ENCODE assay signal across 7 mouse cellular contexts in genomic region chr4:59199805-59200204, GRCm38 (mm10). TPM values are rescaled to one million over a fixed set of nuclear protein-coding genes. Genes with fewer than 3 reads are reported as not detected.
DNase-seq lines count a peak whose midpoint lies in the region; ATAC-seq lines count a peak whose summit lies in the region.

No protein-coding gene starts in this region.

- intact Hi-C loops in gastrocnemius, postnatal 36 days (cut with DNase I), result no loop called here
- intact Hi-C loops in left cerebral cortex, postnatal 14 days (cut with DNase I), result no loop called here

- H3K9me3 ChIP-seq in limb, embryonic 11.5 days (ENCODE audit: control insufficient read depth, low read length), result no peaks in the 10 kb centered on the region
- no peaks in the 10 kb centered on the region for H3K9me3 ChIP-seq in limb, embryonic 10.5 days (replicated peaks)
- no peaks in the 10 kb centered on the region for H3K9me3 ChIP-seq in embryonic facial prominence, embryonic 14.5 days (ENCODE audit: control insufficient read depth, low read length)

- peak; percentile 33 to 38 for DNase-seq in gastrocnemius, adult 8-10 months (ENCODE audit: low spot score in 2 of 2)
- DNase-seq in gastrocnemius, postnatal 36 days, result no peak
- no peak for DNase-seq in limb, embryonic 11.5 days (ENCODE audit: low spot score)
- DNase-seq in limb, embryonic 10.5 days (ENCODE audit: low spot score), result no peak
- no peak for DNase-seq in embryonic facial prominence, embryonic 14.5 days (ENCODE audit: low spot score)
- DNase-seq in left cerebral cortex, postnatal 14 days (ENCODE audit: low spot score in 2 of 2), result no peak

- 0 out of 2 replicates have a peak, but pooled peaks have one; percentile 21 for ATAC-seq in limb, embryonic 11.5 days (ENCODE audit: insufficient number of reproducible peaks, low FRiP score, low TSS enrichment, low read depth)
- ATAC-seq in embryonic facial prominence, embryonic 14.5 days (ENCODE audit: low read depth), result peak; percentile 30; the same call in 1 of the 2 replicates
- ATAC-seq in megakaryocyte progenitor cell, adult 5-6 weeks (replicated peaks; ENCODE audit: poor library complexity), result peak; percentile 26

- H3K27me3 ChIP-seq in limb, embryonic 11.5 days (ENCODE audit: control insufficient read depth, insufficient read depth, low read length), result no peaks in the 10 kb centered on the region
- H3K27me3 ChIP-seq in limb, embryonic 10.5 days (ENCODE audit: low read depth, poor library complexity, severe bottlenecking), result no peaks in the 10 kb centered on the region
- no peaks in the 10 kb centered on the region for H3K27me3 ChIP-seq in embryonic facial prominence, embryonic 14.5 days (replicated peaks; ENCODE audit: control insufficient read depth, insufficient read depth, low read length)

- WGBS in limb, embryonic 11.5 days, result 37% methylated on average over 8 of the region's 8 CpGs
- WGBS in limb, embryonic 10.5 days, result 40% methylated on average over 8 of the region's 8 CpGs
- WGBS in embryonic facial prominence, embryonic 14.5 days, result 44% methylated on average over 8 of the region's 8 CpGs

- no peaks in the 10 kb centered on the region for H3K36me3 ChIP-seq in limb, embryonic 11.5 days (ENCODE audit: control insufficient read depth, insufficient read depth, low read length)
- H3K36me3 ChIP-seq in limb, embryonic 10.5 days, result no peaks in the 10 kb centered on the region
- H3K36me3 ChIP-seq in embryonic facial prominence, embryonic 14.5 days (ENCODE audit: control insufficient read depth, insufficient read depth, low read length), result no peaks in the 10 kb centered on the region

- no peak overlapping the region for H3K4me2 ChIP-seq in limb, embryonic 11.5 days (ENCODE audit: low read depth, severe bottlenecking)
- 0 out of 2 replicates have a peak overlapping the region, but pooled peaks have one; percentile 8 for H3K4me2 ChIP-seq in embryonic facial prominence, embryonic 14.5 days (ENCODE audit: low read depth, low read length)

- no peak overlapping the region for H3K27ac ChIP-seq in limb, embryonic 11.5 days (replicated peaks; ENCODE audit: low read depth, low read length)
- no peak overlapping the region for H3K27ac ChIP-seq in limb, embryonic 10.5 days
- H3K27ac ChIP-seq in embryonic facial prominence, embryonic 14.5 days (replicated peaks; ENCODE audit: low read depth, low read length), result no peak overlapping the region

- no peak overlapping the region for H3K9ac ChIP-seq in limb, embryonic 11.5 days (ENCODE audit: low read length)
- no peak overlapping the region for H3K9ac ChIP-seq in embryonic facial prominence, embryonic 14.5 days (ENCODE audit: low read depth, low read length)

- H3K4me3 ChIP-seq in limb, embryonic 11.5 days (ENCODE audit: low read depth, low read length), result no peak overlapping the region
- no peak overlapping the region for H3K4me3 ChIP-seq in limb, embryonic 10.5 days
- no peak overlapping the region for H3K4me3 ChIP-seq in embryonic facial prominence, embryonic 14.5 days (ENCODE audit: low read depth, low read length)

- peaks cover 14% of the 10 kb centered on the region for H3K4me1 ChIP-seq in limb, embryonic 11.5 days (ENCODE audit: control insufficient read depth, insufficient read depth, low read length)
- H3K4me1 ChIP-seq in limb, embryonic 10.5 days, result peaks cover 42% of the 10 kb centered on the region
- H3K4me1 ChIP-seq in embryonic facial prominence, embryonic 14.5 days (ENCODE audit: control insufficient read depth, insufficient read depth, low read length), result peaks cover 33% of the 10 kb centered on the region

RNA-seq across cellular contexts. Expression of gene Ugcg, which starts 10.7 kb away (rescaled TPM):
- 1 to 10 TPM; 4.6 to 5.9 (median 5.4) TPM for total RNA-seq in gastrocnemius, adult 8-10 months (2022)
- 1 to 10 TPM; 5.7 to 6.6 TPM for total RNA-seq in gastrocnemius, postnatal 36 days (2021)
- polyA plus RNA-seq in limb, embryonic 11.5 days (2014; fragmentation: Nextera tagmentation; extraction: Ambion mirVana), result 10.3 TPM in 2 replicates
- 8.7 and 9.2 TPM in 2 replicates for polyA plus RNA-seq in limb, embryonic 10.5 days (2016; fragmentation: Nextera tagmentation; extraction: Ambion mirVana)
- polyA plus RNA-seq in embryonic facial prominence, embryonic 14.5 days (2014; fragmentation: Nextera tagmentation; extraction: Ambion mirVana), result 12.3 and 13.3 TPM in 2 replicates
- total RNA-seq in megakaryocyte progenitor cell, adult 5-6 weeks (2015), result 65.5 and 90.4 TPM in 2 replicates
- total RNA-seq in megakaryocyte progenitor cell, adult 5-6 weeks (2017), result 37.4 and 62.2 TPM in 2 replicates
- 10 to 100 TPM; 92.8 to 93.8 TPM for total RNA-seq in left cerebral cortex, postnatal 14 days (2021)

Comparison
In these comparisons a context has a peak if more than half of its experiments do, and no peak if none do; other contexts are left out.
1. DNase-seq: peak in gastrocnemius, adult 8-10 months (2 of 2); none in gastrocnemius, postnatal 36 days (0 of 2), limb, embryonic 11.5 days (single experiment), limb, embryonic 10.5 days (single experiment), embryonic facial prominence, embryonic 14.5 days (single experiment) and left cerebral cortex, postnatal 14 days (0 of 2).
2. RNA of gene Ugcg, which starts 10.7 kb away (total RNA-seq): 92.8 to 93.8 TPM in left cerebral cortex, postnatal 14 days and 37.4 to 90.4 TPM in megakaryocyte progenitor cell, adult 5-6 weeks; 5.7 to 6.6 TPM in gastrocnemius, postnatal 36 days and 4.6 to 5.9 TPM in gastrocnemius, adult 8-10 months; every median in the first group is over 4 times any median in the second.
3. Peak in every context shown above with its lines, with median percentiles within 50 percentile points of each other: ATAC-seq.